Mouse (Mus musculus) left cerebral cortex, adult 18-20 months (tissue): ENCODE results near the gene Capns1. TPM values are rescaled to one million over a fixed set of nuclear protein-coding genes. Genes with fewer than 3 reads are reported as not detected.
"Not testable (repeated sequence)": the region's sequence is repeated elsewhere in the genome, so short reads cannot be mapped to it uniquely, and the experiment has no call there.

Source experiments
- DNase-seq, 2 experiments: peaks; one replicate each; pipeline ENCODE4 v3.0.0; 2021 to 2022; ENCODE audit warnings: low spot score in 2 of 2, mixed read lengths in 1 of 2
- long read RNA-seq, 2 experiments: library from polyadenylated mRNA; stranded (forward); transcript quantifications; one replicate each; pipeline ENCODE4 v2.0.0; 2021
- total RNA-seq, 2 experiments: library from RNA; stranded (reverse); gene quantifications; 2 replicates each; pipeline ENCODE4 v1.2.3; 2021

The Capns1 gene
- total RNA-seq: 100 to 1,000 TPM; 174 to 176 TPM
- long read RNA-seq, experiment 1, transcript Capns1-203 (11 exons, 1,429 nt): major isoform, 20 of 34 reads
- long read RNA-seq, experiment 1, partial matches to known transcripts: 6 of 34 reads
- long read RNA-seq, experiment 1, other reads (novel, unspliced or antisense): 4 of 34 reads
- long read RNA-seq, experiment 2, transcript Capns1-203 (11 exons, 1,429 nt): major isoform, 18 of 32 reads
- long read RNA-seq, experiment 2, partial matches to known transcripts: 7 of 32 reads
- long read RNA-seq, experiment 2, other reads (novel, unspliced or antisense): 3 of 32 reads

- peak; percentile 47 to 56 for DNase-seq
These were observed at the start of gene Capns1 for GRCm38 (mm10) chr7:30198481-30198971. Gene Capns1, minus strand, starts transcription at chr7:30198811.

GRCm38 (mm10) chr7:30237374-30237773 is 38.8 kb upstream of the Capns1 start:
- DNase-seq: not testable (repeated sequence)

- DNase-seq: no peak
These were observed 37.0 kb upstream of the Capns1 start, which contains the start of gene Ovol3 for GRCm38 (mm10) chr7:30235625-30236024. Gene Ovol3, minus strand, starts transcription at chr7:30235725.

GRCm38 (mm10) chr7:30235091-30235490 is 36.5 kb upstream of the Capns1 start:
- DNase-seq: no peak

GRCm38 (mm10) chr7:30234276-30234858 is 35.8 kb upstream of the Capns1 start:
- DNase-seq: no peak

GRCm38 (mm10) chr7:30233387-30233786 is 34.8 kb upstream of the Capns1 start:
- peak in 1 of 2 experiments; percentile 15 for DNase-seq

DNA sequence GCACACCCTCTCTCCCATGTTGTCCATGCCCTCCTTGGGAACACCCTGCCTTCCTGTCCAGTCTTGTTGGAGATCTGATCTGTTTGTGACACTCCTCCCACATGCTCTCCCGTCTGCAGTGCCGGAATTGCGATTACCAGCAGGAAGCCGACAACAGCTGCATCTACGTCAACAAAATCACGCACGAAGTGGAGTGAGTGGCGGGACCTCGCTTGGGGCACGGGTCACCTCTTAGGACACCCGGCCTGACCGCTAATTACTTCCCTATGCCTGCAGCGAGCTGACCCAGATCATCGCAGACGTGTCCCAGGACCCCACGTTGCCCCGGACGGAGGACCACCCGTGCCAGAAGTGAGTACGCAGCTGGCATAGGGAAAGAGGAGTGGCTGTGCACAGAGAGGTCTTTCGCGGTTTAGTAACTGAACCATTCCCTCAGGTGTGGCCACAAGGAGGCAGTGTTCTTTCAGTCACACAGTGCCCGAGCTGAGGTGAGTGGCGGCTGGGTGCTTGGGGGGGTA is 34.1 kb upstream of the Capns1 start:
- peak; percentile 29 to 40 for DNase-seq

DNA sequence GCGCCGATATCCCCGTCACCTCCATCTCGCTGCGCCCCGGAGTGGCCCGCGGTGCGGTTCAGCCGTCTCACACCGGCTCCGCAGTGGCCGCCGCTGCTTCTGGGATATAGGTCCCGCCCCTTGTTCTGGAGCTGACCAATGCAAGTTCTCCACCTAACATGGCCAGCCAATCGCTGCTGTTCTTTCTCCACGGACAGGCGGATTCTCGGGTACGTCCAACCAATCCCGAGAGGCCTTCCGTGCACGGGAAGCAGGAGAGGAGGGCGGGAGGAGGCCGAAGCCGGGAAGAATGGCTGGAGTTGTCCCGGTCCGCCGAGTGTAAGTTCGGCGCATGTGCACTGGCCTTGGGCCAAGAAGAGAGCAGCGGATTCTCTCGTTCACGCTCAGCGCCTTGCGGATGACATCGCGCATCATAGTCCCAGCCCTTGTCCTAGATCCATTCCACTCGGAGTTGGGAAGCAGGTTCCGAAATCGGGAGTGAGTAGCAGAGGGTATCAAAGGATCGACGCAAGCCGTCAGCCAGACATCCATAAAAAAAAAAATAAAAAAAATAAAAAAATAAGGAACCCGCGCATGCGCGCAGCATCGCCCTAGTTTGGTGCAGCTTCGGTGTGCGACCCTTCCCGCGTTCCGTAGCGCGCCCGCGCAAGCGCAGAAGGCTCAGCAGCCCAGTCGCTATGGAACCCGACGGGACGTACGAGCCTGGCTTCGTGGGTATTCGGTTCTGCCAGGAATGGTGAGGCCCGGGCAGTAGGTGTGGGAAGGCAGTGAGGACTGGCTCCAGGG is 33.3 kb upstream of the Capns1 start, which contains the start of the genes Polr2i and Tbcb:
Polr2i (plus strand) TSS at position 280 of the 786 bp plus-strand sequence.
Tbcb (minus strand) TSS at position 604 of the 786 bp plus-strand sequence.
- peak; percentile 98 to 99 for DNase-seq

DNA sequence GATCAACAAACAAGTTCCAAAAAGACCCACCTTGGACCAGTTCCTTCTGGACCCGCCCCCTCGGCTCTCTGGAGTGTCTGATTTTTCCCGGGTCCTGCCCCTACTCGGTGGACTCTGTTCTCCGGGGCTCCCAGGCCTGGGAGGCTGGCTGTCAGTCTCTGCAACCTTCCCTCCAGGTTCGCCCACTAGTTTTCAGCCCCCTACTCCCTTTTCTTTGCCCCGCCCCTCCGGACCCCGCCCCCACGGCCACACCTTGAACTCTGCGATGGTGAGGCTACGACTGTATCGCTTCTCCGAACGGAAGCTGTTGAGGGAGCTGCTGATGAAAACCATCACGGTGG is 32.7 kb upstream of the Capns1 start:
- DNase-seq: no peak

- DNase-seq: no peak
These were observed 25.6 kb upstream of the Capns1 start for GRCm38 (mm10) chr7:30224206-30224605.

- DNase-seq: no peak
These were observed 23.6 kb upstream of the Capns1 start for GRCm38 (mm10) chr7:30222205-30222604.

GRCm38 (mm10) chr7:30221433-30221832 is 22.8 kb upstream of the Capns1 start:
- DNase-seq: no peak

DNA sequence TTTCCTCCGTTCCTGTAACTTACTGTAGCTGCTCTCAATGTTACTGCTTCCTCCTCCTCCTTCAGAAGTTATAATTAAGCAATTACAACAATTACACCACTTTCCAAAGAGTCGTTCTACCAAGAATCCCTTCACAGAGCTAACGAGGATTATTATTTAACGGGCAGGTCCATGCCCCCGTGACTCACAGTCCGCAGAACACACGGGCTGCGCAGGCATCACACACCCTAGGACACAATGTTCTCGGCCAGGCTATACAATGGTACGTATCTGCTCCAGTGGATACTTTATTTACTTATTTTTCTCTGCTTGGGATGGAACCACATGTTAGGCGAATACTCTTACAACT is 21.4 kb upstream of the Capns1 start:
- DNase-seq: no peak

- peak; percentile 37 to 54 for DNase-seq
These were observed 20.8 kb upstream of the Capns1 start for GRCm38 (mm10) chr7:30219293-30220007.

DNA sequence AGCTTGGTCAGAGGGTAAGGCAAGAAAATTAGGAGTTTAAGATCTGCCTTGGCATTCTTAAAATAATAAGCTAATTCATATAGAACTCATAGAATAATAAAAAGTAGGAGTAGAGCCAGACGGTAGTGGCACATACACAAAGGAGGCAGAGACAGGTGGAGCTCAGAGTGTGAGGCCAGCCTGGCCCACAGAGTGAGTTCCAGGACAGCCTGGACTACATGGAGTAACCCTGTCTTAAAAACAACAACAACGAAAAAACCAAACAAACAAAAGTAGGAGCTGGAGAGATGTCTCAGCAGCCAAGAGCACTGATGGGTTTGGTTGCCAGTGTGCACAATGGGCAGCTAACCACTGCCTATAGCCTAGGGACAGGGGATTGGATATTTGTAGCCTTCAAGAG is 18.7 kb upstream of the Capns1 start:
- no peak for DNase-seq

GRCm38 (mm10) chr7:30216723-30217151 is 18.1 kb upstream of the Capns1 start:
- DNase-seq: peak; percentile 76 to 78

DNA sequence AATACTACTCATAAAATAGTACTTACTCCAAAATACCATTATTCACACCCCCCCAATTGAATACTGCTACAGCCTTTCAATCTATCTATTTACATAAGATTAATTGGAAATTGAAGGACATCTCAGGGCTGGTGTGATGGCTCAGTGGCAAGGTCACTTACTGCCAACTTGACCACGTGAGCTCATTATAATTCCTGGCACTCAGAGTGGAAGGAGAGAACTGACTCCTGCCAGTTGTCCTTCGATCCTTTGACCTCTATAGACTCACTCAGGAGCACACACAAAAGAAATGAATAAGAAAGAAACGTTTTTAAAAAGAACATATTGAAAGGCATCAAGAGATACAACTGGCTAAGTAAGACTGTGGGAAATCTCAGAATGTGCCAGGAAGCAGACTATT is 17.3 kb upstream of the Capns1 start:
- DNase-seq: no peak

DNA sequence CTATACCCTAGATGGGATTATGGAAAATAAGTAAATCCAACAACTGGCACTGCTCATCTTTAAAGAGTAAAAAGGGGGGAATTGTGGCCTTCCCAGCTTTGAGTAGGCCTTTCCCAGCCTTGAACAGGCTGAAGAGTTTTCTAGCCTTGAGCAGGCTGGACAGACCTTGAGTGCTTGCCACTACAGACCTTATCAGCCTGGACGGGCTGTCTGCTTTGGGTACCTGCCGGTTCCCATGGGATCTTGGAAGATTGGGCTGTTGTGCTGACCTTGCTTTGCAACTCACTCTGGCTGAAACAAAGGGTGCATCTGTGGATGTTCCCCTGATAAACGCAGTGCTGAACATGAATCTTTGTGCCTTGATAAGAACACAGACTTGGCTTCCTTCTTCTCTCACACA is 15.3 kb upstream of the Capns1 start:
- no peak for DNase-seq

GRCm38 (mm10) chr7:30211025-30211424 is 12.4 kb upstream of the Capns1 start:
- no peak for DNase-seq

- DNase-seq: not testable (repeated sequence)
These were observed 7.8 kb upstream of the Capns1 start for GRCm38 (mm10) chr7:30206364-30206763.

- peak in 1 of 2 experiments; percentile 59 for DNase-seq
These were observed 6.8 kb upstream of the Capns1 start for GRCm38 (mm10) chr7:30205383-30205782.
